Mouse (Mus musculus) left cerebral cortex, postnatal 4 days (tissue): ENCODE data around the gene Xrcc1. TPM values are rescaled to one million over a fixed set of nuclear protein-coding genes. Genes with fewer than 3 reads are reported as not detected.

ENCODE experiments used
- DNase-seq: peaks from one replicate; pipeline ENCODE4 v3.0.0-alpha.2; 2022
- intact Hi-C: fragments of 180-260 bp; cut with DNase I; formaldehyde crosslinking; loops from one replicate; pipeline ENCODE4 v1.15.1; 2025
- total RNA-seq, 2 experiments: library from RNA; stranded (reverse); gene quantifications; 2 replicates each; pipeline ENCODE4 v1.2.3; 2021

Xrcc1 gene
- total RNA-seq, 2 experiments from 2014 or later = 48.8 to 49.3 TPM

GRCm38 (mm10) chr7:24525686-24526420 is 20.2 kb upstream of the Xrcc1 start:
- no peak for DNase-seq
- intact Hi-C loops = no loop called here

GRCm38 (mm10) chr7:24528861-24529260 is 17.2 kb upstream of the Xrcc1 start:
- intact Hi-C loops = no loop called here

GRCm38 (mm10) chr7:24529580-24529979 is 16.5 kb upstream of the Xrcc1 start:
- DNase-seq = no peak

More at GRCm38 (mm10) chr7:24528861-24529260, 17.2 kb upstream of the Xrcc1 start:
- no peak for DNase-seq

GRCm38 (mm10) chr7:24530062-24530931 is 15.8 kb upstream of the Xrcc1 start, which contains the start of gene Irgq:
Gene Irgq (plus strand): TSS chr7:24530689.
- intact Hi-C loops = no loop called here
- peak; percentile 99 for DNase-seq

More at GRCm38 (mm10) chr7:24529580-24529979, 16.5 kb upstream of the Xrcc1 start:
- intact Hi-C loops = no loop called here

GRCm38 (mm10) chr7:24531211-24531971 is 14.7 kb upstream of the Xrcc1 start:
- intact Hi-C loops = no loop called here
- peak; percentile 82 for DNase-seq

GRCm38 (mm10) chr7:24533031-24533571 is 13.0 kb upstream of the Xrcc1 start:
- intact Hi-C loops = no loop called here
- DNase-seq = no peak

GRCm38 (mm10) chr7:24533806-24534205 is 12.3 kb upstream of the Xrcc1 start:
- DNase-seq = no peak
- intact Hi-C loops = no loop called here

- intact Hi-C loops = no loop called here
- no peak for DNase-seq
Measured at GRCm38 (mm10) chr7:24534301-24534700, 11.8 kb upstream of the Xrcc1 start.

- intact Hi-C loops = no loop called here
- no peak for DNase-seq
Measured at GRCm38 (mm10) chr7:24537081-24537480, 9.0 kb upstream of the Xrcc1 start.

- no peak for DNase-seq
- intact Hi-C loops = no loop called here
Measured at GRCm38 (mm10) chr7:24537591-24537990, 8.5 kb upstream of the Xrcc1 start.

GRCm38 (mm10) chr7:24538154-24538553 is 7.9 kb upstream of the Xrcc1 start:
- no peak for DNase-seq

GRCm38 (mm10) chr7:24538701-24539100 is 7.4 kb upstream of the Xrcc1 start:
- intact Hi-C loops = no loop called here

More at GRCm38 (mm10) chr7:24538154-24538553, 7.9 kb upstream of the Xrcc1 start:
- intact Hi-C loops = no loop called here

GRCm38 (mm10) chr7:24539686-24540085 is 6.4 kb upstream of the Xrcc1 start:
- DNase-seq = no peak
- intact Hi-C loops = no loop called here

More at GRCm38 (mm10) chr7:24538701-24539100, 7.4 kb upstream of the Xrcc1 start:
- no peak for DNase-seq

GRCm38 (mm10) chr7:24544506-24544905 is 1.6 kb upstream of the Xrcc1 start:
- no peak for DNase-seq
- intact Hi-C loops = no loop called here

- intact Hi-C loops = no loop called here
- peak; percentile 100 for DNase-seq
Measured at GRCm38 (mm10) chr7:24546634-24547389, 723 bp downstream of the Xrcc1 start.

GRCm38 (mm10) chr7:24547534-24548036 is 1.5 kb downstream of the Xrcc1 start:
- intact Hi-C loops = no loop called here

GRCm38 (mm10) chr7:24551985-24552759 is 6.1 kb downstream of the Xrcc1 start:
- DNase-seq = no peak
- intact Hi-C loops = no loop called here

More at GRCm38 (mm10) chr7:24547534-24548036, 1.5 kb downstream of the Xrcc1 start:
- no peak for DNase-seq

GRCm38 (mm10) chr7:24555786-24556185 is 9.7 kb downstream of the Xrcc1 start:
- intact Hi-C loops = no loop called here

GRCm38 (mm10) chr7:24561450-24561849 is 15.4 kb downstream of the Xrcc1 start:
- no peak for DNase-seq
- intact Hi-C loops = no loop called here

More at GRCm38 (mm10) chr7:24555786-24556185, 9.7 kb downstream of the Xrcc1 start:
- DNase-seq = no peak
